Mouse (Mus musculus): ENCODE measurements at regions not wholly inside any gene's neighbourhood (a gene's known extent, or its start where the extent isn't known, plus 50 kb on each side); places are given as distances from the start of the nearest gene placed in this dataset.

- peaks cover 12% of the 10 kb centered on the region; the same call in 1 of the 2 replicates for H3K4me1 ChIP-seq (replicated peaks; ENCODE audit: control insufficient read depth, insufficient read depth, low read length)
- no peak overlapping the region for H3K9ac ChIP-seq (replicated peaks; ENCODE audit: low read depth, low read length)
- H3K36me3 ChIP-seq (ENCODE audit: control insufficient read depth, insufficient read depth), result no peaks in the 10 kb centered on the region
- no peaks in the 10 kb centered on the region for H3K9me3 ChIP-seq (ENCODE audit: control insufficient read depth, low read length)
- no peak overlapping the region for H3K27ac ChIP-seq (ENCODE audit: low read length)
- no peaks in the 10 kb centered on the region; the same call in 1 of the 2 replicates for H3K27me3 ChIP-seq (replicated peaks; ENCODE audit: control insufficient read depth, insufficient read depth, low read length)
- no peak overlapping the region for H3K4me3 ChIP-seq (replicated peaks; ENCODE audit: low read length)
- 57% methylated on average over 1 of the region's 1 CpGs for WGBS
- no peak for ATAC-seq
- H3K4me2 ChIP-seq (ENCODE audit: low read length), result no peak overlapping the region
Measured at GRCm38 (mm10) chrX:99358784-99359183, 112.3 kb downstream of the Pja1 start.

DNA sequence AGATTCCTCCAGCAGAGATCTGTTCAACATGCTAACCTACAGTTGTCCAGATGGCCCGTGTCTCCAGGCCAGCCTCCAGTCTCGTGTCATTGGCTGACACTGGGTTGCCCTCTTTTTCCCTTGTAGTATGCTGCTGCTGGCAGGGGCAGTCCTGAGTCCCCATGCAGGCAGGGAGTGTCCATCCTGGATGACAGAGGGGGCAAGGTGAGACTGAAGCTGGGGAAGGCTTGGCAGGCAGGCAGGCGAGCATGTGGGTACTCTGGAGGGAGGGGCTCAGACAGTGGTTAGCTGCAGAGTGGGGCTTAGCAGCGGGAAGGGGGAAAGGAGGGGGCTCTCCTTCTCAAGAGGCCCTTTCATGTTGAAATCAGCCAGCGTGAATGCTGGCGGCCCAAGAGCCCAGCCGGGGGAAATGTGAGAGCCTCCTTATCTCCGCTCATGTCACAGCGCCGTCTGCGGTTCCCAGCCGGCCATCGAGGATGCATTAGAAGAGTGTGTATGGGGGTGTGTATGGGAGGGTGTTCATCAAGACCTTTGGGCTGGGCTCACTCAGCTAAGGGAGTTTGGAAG, 112.9 kb downstream of the Pja1 start:
- 42% methylated on average over 12 of the region's 13 CpGs for whole genome bisulfite sequencing
- ATAC-seq, result 0 out of 2 replicates have a peak, but pooled peaks have one; percentile 24
- Histone ChIP-seq H3K9me3 (ENCODE audit: control insufficient read depth, low read length) (no peaks in the 10 kb centered on the region), H3K27me3 (replicated peaks; ENCODE audit: control insufficient read depth, insufficient read depth, low read length) (no peaks in the 10 kb centered on the region), H3K4me2 (ENCODE audit: low read length) (no peak overlapping the region), H3K27ac (ENCODE audit: low read length) (no peak overlapping the region), H3K36me3 (ENCODE audit: control insufficient read depth, insufficient read depth) (no peaks in the 10 kb centered on the region), H3K4me3 (replicated peaks; ENCODE audit: low read length) (no peak overlapping the region), H3K4me1 (replicated peaks; ENCODE audit: control insufficient read depth, insufficient read depth, low read length) (peaks cover 12% of the 10 kb centered on the region; the same call in 1 of the 2 replicates), H3K9ac (replicated peaks; ENCODE audit: low read depth, low read length) (no peak overlapping the region)

DNA sequence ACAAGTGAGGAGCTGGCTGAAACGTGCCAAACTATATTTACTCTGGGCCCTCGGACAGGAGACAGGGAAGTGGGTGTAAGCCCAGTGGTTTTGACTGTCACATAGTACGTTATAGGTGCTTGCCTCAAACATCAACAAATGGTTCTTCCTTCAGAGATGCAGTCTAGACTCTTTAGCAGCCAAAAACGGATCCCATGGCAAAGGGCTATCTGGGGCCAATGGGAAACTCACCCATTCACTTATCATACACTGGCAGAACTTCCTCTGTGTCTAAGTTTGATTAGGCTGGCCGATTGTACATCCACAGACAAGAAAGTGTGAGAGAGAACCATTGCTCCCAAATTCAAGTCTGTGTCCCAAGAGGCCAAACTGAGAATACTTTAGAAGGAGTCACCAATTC, 115.9 kb downstream of the Pja1 start:
- ATAC-seq, result no peak
- no peak overlapping the region for H3K9ac ChIP-seq (replicated peaks; ENCODE audit: low read depth, low read length)
- 72% methylated on average over 5 of the region's 5 CpGs for WGBS
- H3K4me3 ChIP-seq (replicated peaks; ENCODE audit: low read length), result no peak overlapping the region
- no peak overlapping the region for H3K4me2 ChIP-seq (ENCODE audit: low read length)
- H3K36me3 ChIP-seq (ENCODE audit: control insufficient read depth, insufficient read depth), result no peaks in the 10 kb centered on the region
- H3K27ac ChIP-seq (ENCODE audit: low read length), result no peak overlapping the region
- H3K4me1 ChIP-seq (replicated peaks; ENCODE audit: control insufficient read depth, insufficient read depth, low read length), result peaks cover 7% of the 10 kb centered on the region; the same call in 1 of the 2 replicates
- H3K9me3 ChIP-seq (ENCODE audit: control insufficient read depth, low read length), result no peaks in the 10 kb centered on the region
- H3K27me3 ChIP-seq (replicated peaks; ENCODE audit: control insufficient read depth, insufficient read depth, low read length), result no peaks in the 10 kb centered on the region; the same call in 1 of the 2 replicates

DNA sequence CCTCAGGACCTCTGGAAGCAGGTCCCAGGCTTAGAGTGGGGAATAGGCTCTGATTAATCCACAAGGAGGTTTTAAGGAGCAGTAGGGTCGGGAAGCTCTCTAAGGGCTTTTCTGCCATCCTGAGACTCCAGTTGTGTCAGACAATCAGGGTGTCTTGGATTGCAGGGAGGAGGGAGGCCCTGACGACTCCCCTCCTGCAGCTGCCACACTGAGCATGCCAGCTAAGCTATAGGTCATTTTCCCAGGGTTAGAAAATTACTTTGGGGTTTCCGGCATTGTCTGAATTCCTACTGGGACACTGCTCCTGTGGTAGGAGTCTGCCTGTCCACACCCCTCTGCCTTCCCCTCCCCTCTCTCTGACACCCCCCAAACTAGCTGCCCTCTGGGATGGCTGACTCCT, 120.8 kb downstream of the Pja1 start:
- ATAC-seq, result no peak
- Histone ChIP-seq H3K27ac (ENCODE audit: low read length) (no peak overlapping the region), H3K36me3 (ENCODE audit: control insufficient read depth, insufficient read depth) (no peaks in the 10 kb centered on the region), H3K4me1 (replicated peaks; ENCODE audit: control insufficient read depth, insufficient read depth, low read length) (no peaks in the 10 kb centered on the region), H3K9me3 (ENCODE audit: control insufficient read depth, low read length) (no peaks in the 10 kb centered on the region), H3K27me3 (replicated peaks; ENCODE audit: control insufficient read depth, insufficient read depth, low read length) (no peaks in the 10 kb centered on the region; the same call in 1 of the 2 replicates), H3K9ac (replicated peaks; ENCODE audit: low read depth, low read length) (no peak overlapping the region), H3K4me3 (replicated peaks; ENCODE audit: low read length) (no peak overlapping the region), H3K4me2 (ENCODE audit: low read length) (no peak overlapping the region)
- 49% methylated on average over 3 of the region's 3 CpGs for WGBS

DNA sequence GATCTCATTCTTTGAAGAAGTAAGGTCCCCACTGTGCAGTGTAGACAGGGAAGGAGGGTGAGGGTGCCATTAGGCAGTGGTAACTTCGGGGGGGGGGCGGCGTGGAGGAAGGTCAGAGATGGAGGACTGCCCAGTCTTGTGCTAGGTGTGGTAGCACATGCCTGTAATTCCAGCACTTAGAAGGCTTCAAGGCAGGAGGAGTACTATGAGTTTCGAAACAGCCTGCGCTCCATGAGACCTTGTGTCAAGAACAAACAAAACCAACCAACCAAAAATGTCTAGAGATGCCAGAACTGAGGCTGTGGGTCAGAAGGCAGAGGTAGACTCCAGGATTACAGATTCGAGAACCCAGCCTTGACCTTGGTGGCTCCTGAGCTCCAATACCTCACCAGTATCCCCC, 130.8 kb downstream of the Pja1 start:
- 84% methylated on average over 6 of the region's 6 CpGs for WGBS
- no peak overlapping the region for H3K9ac ChIP-seq (replicated peaks; ENCODE audit: low read depth, low read length)
- H3K27ac ChIP-seq (ENCODE audit: low read length), result no peak overlapping the region
- H3K4me3 ChIP-seq (replicated peaks; ENCODE audit: low read length), result no peak overlapping the region
- H3K9me3 ChIP-seq (ENCODE audit: control insufficient read depth, low read length), result no peaks in the 10 kb centered on the region
- no peaks in the 10 kb centered on the region for H3K36me3 ChIP-seq (ENCODE audit: control insufficient read depth, insufficient read depth)
- ATAC-seq, result no peak
- H3K4me1 ChIP-seq (replicated peaks; ENCODE audit: control insufficient read depth, insufficient read depth, low read length), result peaks cover 5% of the 10 kb centered on the region; the same call in 1 of the 2 replicates
- H3K27me3 ChIP-seq (replicated peaks; ENCODE audit: control insufficient read depth, insufficient read depth, low read length), result no peaks in the 10 kb centered on the region
- no peak overlapping the region for H3K4me2 ChIP-seq (ENCODE audit: low read length)

- Histone ChIP-seq H3K27ac (ENCODE audit: low read length) (no peak overlapping the region), H3K4me1 (replicated peaks; ENCODE audit: control insufficient read depth, insufficient read depth, low read length) (peaks cover 5% of the 10 kb centered on the region; the same call in 1 of the 2 replicates), H3K36me3 (ENCODE audit: control insufficient read depth, insufficient read depth) (no peaks in the 10 kb centered on the region), H3K4me3 (replicated peaks; ENCODE audit: low read length) (no peak overlapping the region), H3K9me3 (ENCODE audit: control insufficient read depth, low read length) (no peaks in the 10 kb centered on the region), H3K9ac (replicated peaks; ENCODE audit: low read depth, low read length) (no peak overlapping the region), H3K27me3 (replicated peaks; ENCODE audit: control insufficient read depth, insufficient read depth, low read length) (no peaks in the 10 kb centered on the region), H3K4me2 (ENCODE audit: low read length) (no peak overlapping the region)
- peak; percentile 40; the same call in 1 of the 2 replicates for ATAC-seq
- WGBS, result 21% methylated on average over 7 of the region's 9 CpGs
Measured at GRCm38 (mm10) chrX:99339081-99339876, 131.8 kb downstream of the Pja1 start.

GRCm38 (mm10) chrX:99336616-99337553, 134.2 kb downstream of the Pja1 start:
- no peak overlapping the region for H3K9ac ChIP-seq (replicated peaks; ENCODE audit: low read depth, low read length)
- H3K4me2 ChIP-seq (ENCODE audit: low read length), result no peak overlapping the region
- H3K36me3 ChIP-seq (ENCODE audit: control insufficient read depth, insufficient read depth), result no peaks in the 10 kb centered on the region
- peaks cover 5% of the 10 kb centered on the region; the same call in 1 of the 2 replicates for H3K4me1 ChIP-seq (replicated peaks; ENCODE audit: control insufficient read depth, insufficient read depth, low read length)
- no peak overlapping the region for H3K27ac ChIP-seq (ENCODE audit: low read length)
- no peak for ATAC-seq
- WGBS, result 61% methylated on average over 8 of the region's 8 CpGs
- no peaks in the 10 kb centered on the region for H3K9me3 ChIP-seq (ENCODE audit: control insufficient read depth, low read length)
- H3K4me3 ChIP-seq (replicated peaks; ENCODE audit: low read length), result no peak overlapping the region
- H3K27me3 ChIP-seq (replicated peaks; ENCODE audit: control insufficient read depth, insufficient read depth, low read length), result no peaks in the 10 kb centered on the region

- Histone ChIP-seq H3K36me3 (ENCODE audit: control insufficient read depth, insufficient read depth) (no peaks in the 10 kb centered on the region), H3K4me2 (ENCODE audit: low read length) (no peak overlapping the region), H3K27me3 (replicated peaks; ENCODE audit: control insufficient read depth, insufficient read depth, low read length) (no peaks in the 10 kb centered on the region), H3K9me3 (ENCODE audit: control insufficient read depth, low read length) (no peaks in the 10 kb centered on the region), H3K27ac (ENCODE audit: low read length) (no peak overlapping the region), H3K9ac (replicated peaks; ENCODE audit: low read depth, low read length) (no peak overlapping the region), H3K4me1 (replicated peaks; ENCODE audit: control insufficient read depth, insufficient read depth, low read length) (peaks cover 5% of the 10 kb centered on the region; the same call in 1 of the 2 replicates), H3K4me3 (replicated peaks; ENCODE audit: low read length) (no peak overlapping the region)
- WGBS, result 44% methylated on average over 8 of the region's 8 CpGs
- no peak for ATAC-seq
Measured at GRCm38 (mm10) chrX:99335886-99336589, 135.0 kb downstream of the Pja1 start.

All from forebrain, embryonic 16.5 days (tissue).